Mouse (Mus musculus): ENCODE results near the gene Wnt8b. TPM values are rescaled to one million over a fixed set of nuclear protein-coding genes. Genes with fewer than 3 reads are reported as not detected.

The Wnt8b gene
- total and polyA plus RNA-seq, 3 experiments: not detected

DNA sequence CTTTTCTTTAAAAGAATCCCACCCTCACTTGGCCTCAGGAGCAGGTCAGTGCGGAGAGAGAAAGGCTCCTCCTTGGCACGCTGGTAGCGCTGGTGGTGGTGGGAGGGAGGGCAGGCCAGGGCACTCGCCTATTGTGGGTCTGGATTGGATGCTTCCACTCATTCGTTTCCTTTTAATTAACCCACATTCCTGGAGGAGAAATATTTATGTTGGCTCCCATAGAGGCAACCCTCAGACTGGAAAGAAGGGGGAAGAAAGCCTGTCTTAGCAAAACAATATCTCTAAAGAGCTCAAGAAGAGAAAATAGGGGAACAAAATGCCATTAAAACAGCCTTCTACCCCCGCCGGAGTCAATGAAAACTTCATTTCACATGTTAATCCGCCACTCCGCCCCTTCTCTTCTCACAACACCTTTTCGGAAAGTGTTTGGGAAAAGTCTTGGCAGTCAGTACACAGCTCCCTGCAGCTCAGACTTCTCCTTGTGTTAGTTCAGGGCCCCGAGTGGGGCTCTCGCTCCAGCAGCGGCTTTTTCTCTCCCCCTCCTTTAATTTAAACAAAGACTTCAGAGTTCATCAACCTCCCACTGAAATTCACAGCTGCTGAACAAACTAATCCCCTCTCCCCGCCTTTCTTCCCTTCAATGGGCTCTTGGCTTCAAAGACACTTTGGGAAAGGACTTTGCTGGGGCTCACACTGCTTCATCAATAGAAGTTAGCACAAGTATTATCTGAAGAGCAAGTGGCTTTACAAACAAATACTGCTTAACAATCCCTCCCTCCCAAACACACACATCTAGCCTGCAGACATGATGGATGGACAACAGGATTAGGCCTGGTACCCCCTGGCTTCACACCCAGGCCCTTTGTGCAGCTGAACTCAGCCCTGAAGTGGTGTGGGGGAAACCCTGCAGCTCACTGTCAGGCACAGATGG is 21.5 kb downstream of the Wnt8b start:
- DNase-seq (ENCODE audit: low read depth, low spot score): no peak
- no peaks in the 10 kb centered on the region for H3K9me3 ChIP-seq (replicated peaks; ENCODE audit: insufficient read depth, low read length)
- H3K36me3 ChIP-seq (ENCODE audit: control insufficient read depth in 1 of 2, insufficient read depth in 2 of 2, low read length in 2 of 2): no peaks in the 10 kb centered on the region
- no peaks in the 10 kb centered on the region; a peak in 1 of 4 replicates for H3K27me3 ChIP-seq (ENCODE audit: control insufficient read depth in 1 of 2, insufficient read depth in 2 of 2, low read length in 2 of 2)
- H3K4me3 ChIP-seq (ENCODE audit: control insufficient read depth in 1 of 2, insufficient read depth in 1 of 2, low read depth in 2 of 2, low read length in 2 of 2): no peak overlapping the region
- no peaks in the 10 kb centered on the region for H3K79me2 ChIP-seq (ENCODE audit: control insufficient read depth, insufficient read depth, low read length, poor library complexity)
- H3K4me1 ChIP-seq (ENCODE audit: control insufficient read depth in 1 of 2, insufficient read depth in 2 of 2, low read length in 2 of 2): no peaks in the 10 kb centered on the region
- no peak overlapping the region for H3K9ac ChIP-seq (ENCODE audit: control insufficient read depth, low read depth, low read length, poor library complexity, severe bottlenecking)
- H3K27ac ChIP-seq (ENCODE audit: control insufficient read depth, low read depth, low read length): no peak overlapping the region
- TF ChIP-seq ZKSCAN1 (IDR thresholded peaks at IDR 0.05; ENCODE audit: low read depth, low read length) (no peak), CHD1 (IDR thresholded peaks at IDR 0.05; ENCODE audit: low read depth, low read length) (no peak), CHD2 (IDR thresholded peaks at IDR 0.05; ENCODE audit: low read length) (no peak), E2F4 (IDR thresholded peaks at IDR 0.05; ENCODE audit: borderline replicate concordance, low read depth, low read length) (no peak), ELF1 (IDR thresholded peaks at IDR 0.05; ENCODE audit: low read depth, low read length) (no peak), HCFC1 (IDR thresholded peaks at IDR 0.05; ENCODE audit: low read depth, low read length) (no peak), RCOR1 (IDR thresholded peaks at IDR 0.05; ENCODE audit: low read depth, low read length) (no peak), RAD21 (IDR thresholded peaks at IDR 0.05; ENCODE audit: low read depth, low read length) (no peak), TAL1 (IDR thresholded peaks at IDR 0.05; ENCODE audit: low read length) (no peak), SMC3 (IDR thresholded peaks at IDR 0.05; ENCODE audit: low read depth, low read length) (no peak), ETS1 (IDR thresholded peaks at IDR 0.05; ENCODE audit: low read depth, low read length) (no peak), KAT2A (conservative IDR thresholded peaks at IDR 0.05; ENCODE audit: low read depth, low read length) (no peak), GABPA (IDR thresholded peaks at IDR 0.05; ENCODE audit: low read depth, low read length) (no peak), NELFE (IDR thresholded peaks at IDR 0.05; ENCODE audit: low read depth, low read length) (no peak), MXI1 (IDR thresholded peaks at IDR 0.05; ENCODE audit: low read depth, low read length) (no peak), TBP (IDR thresholded peaks at IDR 0.05; ENCODE audit: low read depth, low read length) (no peak), TCF12 (IDR thresholded peaks at IDR 0.05; ENCODE audit: low read depth, low read length) (no peak), USF2 (IDR thresholded peaks at IDR 0.05; ENCODE audit: borderline replicate concordance in 1 of 2, insufficient read depth in 1 of 2, low read depth in 1 of 2, low read length in 2 of 2) (no peak), MYB (IDR thresholded peaks at IDR 0.05; ENCODE audit: low read depth, low read length) (no peak)

DNA sequence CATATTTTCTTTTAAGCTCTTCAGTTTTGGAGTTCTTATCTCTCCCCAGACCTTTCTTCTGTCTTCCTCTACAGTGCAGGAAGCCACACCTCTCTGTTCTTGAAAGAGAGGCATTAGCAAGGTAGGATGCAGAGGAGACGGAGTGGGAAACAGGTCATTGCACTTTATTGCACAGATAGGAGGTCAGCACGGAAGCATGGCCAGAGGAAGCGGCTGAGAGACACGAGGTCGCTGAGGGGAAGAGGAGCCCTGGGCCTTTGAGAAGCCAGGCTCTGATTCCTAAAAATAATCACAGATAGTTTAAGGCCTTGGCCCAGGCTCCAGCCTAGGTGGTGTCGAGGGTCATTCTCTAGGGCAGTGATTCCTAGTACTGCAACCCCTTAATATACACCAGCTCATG is 22.5 kb downstream of the Wnt8b start:
- Histone ChIP-seq H3K27ac (ENCODE audit: control insufficient read depth, low read depth, low read length) (no peak overlapping the region), H3K9me3 (replicated peaks; ENCODE audit: insufficient read depth, low read length) (no peaks in the 10 kb centered on the region), H3K9ac (ENCODE audit: control insufficient read depth, low read depth, low read length, poor library complexity, severe bottlenecking) (no peak overlapping the region), H3K36me3 (ENCODE audit: control insufficient read depth in 1 of 2, insufficient read depth in 2 of 2, low read length in 2 of 2) (no peaks in the 10 kb centered on the region), H3K4me3 (ENCODE audit: control insufficient read depth in 1 of 2, insufficient read depth in 1 of 2, low read depth in 2 of 2, low read length in 2 of 2) (no peak overlapping the region), H3K27me3 (ENCODE audit: control insufficient read depth in 1 of 2, insufficient read depth in 2 of 2, low read length in 2 of 2) (no peaks in the 10 kb centered on the region; a peak in 1 of 4 replicates), H3K79me2 (ENCODE audit: control insufficient read depth, insufficient read depth, low read length, poor library complexity) (no peaks in the 10 kb centered on the region), H3K4me1 (ENCODE audit: control insufficient read depth in 1 of 2, insufficient read depth in 2 of 2, low read length in 2 of 2) (no peaks in the 10 kb centered on the region)
- no peak for DNase-seq (ENCODE audit: low read depth, low spot score)
- TF ChIP-seq NELFE (IDR thresholded peaks at IDR 0.05; ENCODE audit: low read depth, low read length) (no peak), RAD21 (IDR thresholded peaks at IDR 0.05; ENCODE audit: low read depth, low read length) (no peak), NRF1 (IDR thresholded peaks at IDR 0.05; ENCODE audit: insufficient read depth, low read depth, low read length, poor library complexity, severe bottlenecking) (no peak), MYB (IDR thresholded peaks at IDR 0.05; ENCODE audit: low read depth, low read length) (no peak), EP300 (IDR thresholded peaks at IDR 0.05; ENCODE audit: low read depth in 1 of 2, low read length in 2 of 2) (no peak)
